Mouse (Mus musculus) left cerebral cortex, adult 9 months (tissue): ENCODE results near the gene Gm37240.

Source experiments
- DNase-seq, 2 experiments: peaks; one replicate each; pipeline ENCODE4 v3.0.0; 2022; ENCODE audit warnings: low spot score in 2 of 2

Gm37240 gene

GRCm38 (mm10) chr3:85683618-85684017 is 203.7 kb downstream of the Gm37240 start:
- DNase-seq: no peak

- no peak for DNase-seq
These were observed 206.2 kb downstream of the Gm37240 start for GRCm38 (mm10) chr3:85681136-85681535.

DNA sequence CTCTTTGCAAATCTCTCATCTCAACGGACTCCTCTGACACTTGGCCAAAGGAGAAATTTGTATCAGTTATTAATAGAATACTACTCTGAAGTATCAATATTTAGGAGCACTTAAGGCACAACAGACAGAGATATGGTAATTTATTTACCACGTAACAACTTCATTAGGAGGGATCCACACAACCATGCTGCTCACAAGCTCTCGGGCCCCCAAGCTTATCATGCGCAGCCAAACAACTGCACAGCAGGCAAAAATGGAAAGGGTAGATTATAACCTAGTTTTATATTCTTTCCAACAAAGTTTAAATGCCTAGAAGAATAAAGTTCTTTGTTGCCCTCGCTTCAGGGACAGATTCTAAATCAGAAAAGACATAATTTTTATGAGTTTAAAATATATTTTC is 207.4 kb downstream of the Gm37240 start:
- no peak for DNase-seq

- no peak for DNase-seq
These were observed 207.9 kb downstream of the Gm37240 start for GRCm38 (mm10) chr3:85679312-85679933.

DNA sequence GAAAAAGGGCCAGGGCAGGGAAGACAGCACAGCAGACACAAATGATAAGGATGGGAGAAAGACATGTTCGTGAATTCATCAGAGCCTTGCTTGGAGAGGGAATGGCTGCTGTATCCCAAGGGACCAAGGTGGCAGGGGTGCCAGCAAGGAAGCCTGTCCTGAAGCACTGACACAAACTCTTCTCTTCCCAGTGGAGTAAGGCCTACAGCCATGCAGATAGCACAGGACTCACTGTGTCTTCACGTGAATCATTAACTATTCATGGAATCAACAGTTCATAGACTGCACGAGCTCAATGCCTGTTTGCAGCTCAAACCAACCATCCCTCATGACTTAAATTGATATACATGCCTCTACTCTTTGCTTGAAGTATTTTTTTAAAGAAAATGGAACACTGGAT is 209.4 kb downstream of the Gm37240 start:
- DNase-seq: no peak

- no peak for DNase-seq
These were observed 210.2 kb downstream of the Gm37240 start for GRCm38 (mm10) chr3:85677133-85677532.

GRCm38 (mm10) chr3:85669844-85670243 is 217.5 kb downstream of the Gm37240 start:
- DNase-seq: no peak

GRCm38 (mm10) chr3:85667683-85668082 is 219.6 kb downstream of the Gm37240 start:
- no peak for DNase-seq

DNA sequence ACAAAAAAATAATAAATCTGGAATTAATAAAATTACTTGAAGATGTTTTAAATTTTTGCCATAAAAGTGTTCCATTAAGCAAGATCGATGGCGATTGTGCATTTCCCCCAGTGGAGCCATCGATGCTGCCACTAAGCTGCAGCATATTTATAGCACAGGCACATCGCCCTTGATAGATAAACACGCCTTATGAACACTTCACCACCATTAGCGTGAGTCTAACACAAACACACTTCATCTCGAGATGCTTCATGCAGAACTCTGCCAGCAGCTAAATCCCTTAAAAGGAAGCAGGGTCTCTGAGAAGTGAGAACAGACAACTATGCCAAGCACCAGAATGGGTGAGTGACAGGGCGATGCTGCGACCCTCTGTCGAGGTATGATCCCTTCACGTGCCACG is 220.6 kb downstream of the Gm37240 start:
- no peak for DNase-seq

DNA sequence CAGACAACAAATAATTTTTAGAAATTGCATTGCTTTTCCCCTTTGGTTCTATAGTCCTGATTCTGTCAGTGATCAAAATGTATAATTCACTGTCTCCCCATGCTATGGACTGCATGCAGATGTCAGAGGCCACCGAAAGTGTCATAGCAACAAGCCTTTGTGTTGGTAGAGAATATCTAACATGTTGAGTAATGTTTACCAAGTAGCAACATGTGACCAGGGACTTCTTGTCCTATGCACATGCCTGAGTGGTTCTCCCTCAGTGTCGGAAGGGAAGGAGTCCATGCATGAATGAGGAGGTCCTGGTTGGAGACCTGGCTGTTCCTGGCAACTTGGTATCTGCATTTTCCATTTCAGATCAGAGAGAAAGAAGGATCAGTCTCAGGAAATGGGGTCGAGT is 221.2 kb downstream of the Gm37240 start:
- DNase-seq: no peak

GRCm38 (mm10) chr3:85664591-85665171 is 222.6 kb downstream of the Gm37240 start:
- DNase-seq: peak; percentile 69 to 89

DNA sequence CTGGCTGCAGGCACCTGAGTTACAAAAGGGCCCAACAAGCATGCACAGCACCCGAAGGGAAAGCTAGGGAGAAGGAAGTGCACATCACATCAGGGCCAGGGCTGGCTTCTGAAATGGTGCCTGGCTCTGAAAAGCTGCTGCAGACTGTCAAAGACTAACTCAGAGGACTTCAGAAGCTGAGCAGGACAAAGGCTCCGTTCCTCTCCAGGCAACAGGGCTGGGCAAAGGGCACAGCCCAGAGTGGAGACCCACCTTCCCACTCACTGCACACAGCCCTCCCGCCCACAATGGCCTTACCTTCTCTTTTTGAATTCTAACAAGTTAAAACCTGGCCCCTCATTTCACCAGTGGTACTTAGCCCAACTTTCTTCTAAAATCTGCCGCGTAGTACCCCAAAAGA is 223.5 kb downstream of the Gm37240 start:
- DNase-seq: no peak

- DNase-seq: peak; percentile 40 to 44
These were observed 225.1 kb downstream of the Gm37240 start for GRCm38 (mm10) chr3:85661926-85662813.

DNA sequence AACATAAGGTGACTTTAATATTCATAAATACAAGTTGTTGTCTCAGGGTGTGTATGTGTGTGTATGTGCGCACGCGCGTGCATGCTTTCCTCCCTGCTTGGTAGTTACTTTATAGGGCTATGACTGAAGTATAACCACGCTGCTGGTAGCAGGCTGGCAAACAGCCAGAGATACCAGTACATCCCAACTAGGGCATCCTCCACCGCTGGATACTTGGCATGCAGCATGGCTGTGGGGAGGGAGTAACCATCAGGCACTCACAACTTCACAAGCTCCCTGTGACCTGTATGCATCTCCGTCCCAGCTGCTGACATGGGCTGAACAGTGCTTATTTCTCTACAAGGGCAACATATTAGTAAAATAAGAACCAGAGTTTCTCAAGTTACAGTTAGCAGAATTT is 227.6 kb downstream of the Gm37240 start:
- no peak for DNase-seq

DNA sequence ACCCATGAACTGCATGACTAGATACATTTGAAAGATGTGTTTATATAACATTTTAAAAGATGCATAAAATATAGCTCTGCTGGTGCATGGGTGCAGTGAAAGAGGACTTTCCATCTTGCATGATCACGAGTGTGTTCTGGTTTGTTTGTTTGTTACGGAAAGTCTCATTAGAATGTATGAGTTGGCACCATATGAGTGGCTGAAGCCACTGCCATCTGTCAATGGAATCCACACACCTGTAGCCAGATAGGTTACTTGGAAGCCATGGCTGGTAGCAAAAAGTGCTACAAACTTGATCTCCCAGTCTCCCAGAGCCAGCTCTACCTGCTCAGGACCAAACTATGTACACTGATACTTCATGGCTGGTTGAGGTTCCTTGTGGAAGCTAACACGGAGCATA is 231.8 kb downstream of the Gm37240 start:
- DNase-seq: no peak

DNA sequence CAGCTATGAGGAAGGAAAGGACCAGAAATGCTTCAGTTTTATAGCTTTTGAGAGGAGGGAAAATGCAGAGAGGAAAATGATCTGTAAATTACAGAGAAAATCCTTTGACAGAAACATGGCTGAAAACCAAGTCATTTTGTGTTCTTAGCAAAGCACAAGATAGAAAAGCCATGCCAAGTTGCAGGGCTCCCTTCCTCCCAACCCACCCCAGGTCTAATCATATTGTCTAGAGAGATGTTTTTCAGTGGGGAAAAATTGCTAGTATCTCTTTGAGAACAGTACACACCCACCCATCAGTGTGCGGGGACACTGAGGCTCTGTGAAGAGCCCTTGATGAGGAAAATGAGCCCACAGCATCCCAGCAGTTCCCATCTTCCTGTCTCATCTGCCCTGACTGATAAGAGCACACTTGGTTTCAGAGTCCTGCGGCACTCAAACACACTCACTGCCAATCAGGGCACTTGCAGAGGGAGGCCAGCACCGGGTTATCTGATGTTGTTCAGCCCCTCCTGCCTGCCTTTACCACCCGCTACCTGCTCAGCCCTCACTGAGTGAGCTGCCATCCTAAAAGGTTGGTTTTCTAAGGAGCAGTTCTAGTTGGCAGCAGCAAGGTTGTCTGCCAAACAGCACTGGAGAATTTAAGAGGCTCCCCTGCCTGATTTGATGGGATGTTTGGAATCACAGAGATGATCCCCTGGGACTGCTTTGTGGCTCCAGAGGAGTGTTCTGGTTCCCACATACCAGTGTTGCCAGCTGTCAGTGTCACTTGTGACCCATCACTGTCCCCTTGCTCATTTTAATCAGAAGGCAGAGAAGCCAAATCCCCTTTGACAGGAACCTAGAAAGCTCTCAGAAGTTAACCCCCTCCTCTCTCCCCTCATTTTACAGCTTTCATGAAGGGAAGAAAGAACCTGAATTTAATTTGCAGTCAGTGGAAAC is 234.3 kb downstream of the Gm37240 start:
- DNase-seq: no peak

GRCm38 (mm10) chr3:85649176-85649575 is 238.1 kb downstream of the Gm37240 start:
- DNase-seq: no peak

DNA sequence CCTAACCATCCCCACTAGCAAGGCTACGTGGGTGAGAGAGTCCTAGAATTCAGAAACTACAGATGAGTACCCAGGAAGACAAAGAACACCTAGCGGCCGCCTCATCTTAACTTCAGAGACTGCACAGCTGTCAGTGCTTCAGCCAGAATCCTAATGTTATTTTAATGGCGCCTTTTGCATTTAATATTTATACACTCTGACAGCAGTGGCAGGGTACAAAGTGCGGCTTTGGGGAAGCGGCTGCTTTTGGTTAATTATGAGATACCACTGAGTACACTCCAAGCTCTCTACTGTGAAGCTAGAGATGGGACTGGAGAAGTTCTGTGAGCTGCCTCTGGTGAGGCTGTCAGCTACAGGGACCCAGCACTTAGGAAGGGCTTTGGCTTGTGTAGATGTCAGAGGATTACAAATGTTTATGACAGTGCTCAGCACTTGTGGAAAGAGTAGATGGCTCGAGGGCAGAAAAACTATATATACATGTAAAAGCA is 241.8 kb downstream of the Gm37240 start:
- DNase-seq: no peak

- DNase-seq: no peak
These were observed 242.5 kb downstream of the Gm37240 start for GRCm38 (mm10) chr3:85644814-85645213.

DNA sequence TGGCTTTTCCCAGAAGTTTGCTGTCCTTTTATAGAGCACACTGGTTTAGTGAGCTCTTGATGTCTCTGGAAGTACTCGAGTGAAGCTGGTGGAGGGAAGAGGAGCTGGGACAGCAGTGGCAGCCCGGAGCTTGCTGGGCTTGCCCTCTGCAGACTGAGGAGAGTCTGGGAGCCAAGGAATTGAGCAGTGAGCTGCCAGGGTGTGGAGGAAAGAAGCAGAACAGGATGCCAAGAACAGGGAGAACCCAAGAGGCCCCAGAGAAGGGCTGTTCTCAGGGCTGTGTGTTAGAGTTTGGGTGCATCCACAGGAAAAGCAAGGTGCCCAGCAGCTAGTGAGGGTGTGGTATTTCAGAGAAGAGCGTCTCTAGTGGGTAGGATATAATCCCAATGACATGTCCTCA is 245.6 kb downstream of the Gm37240 start:
- DNase-seq: no peak

DNA sequence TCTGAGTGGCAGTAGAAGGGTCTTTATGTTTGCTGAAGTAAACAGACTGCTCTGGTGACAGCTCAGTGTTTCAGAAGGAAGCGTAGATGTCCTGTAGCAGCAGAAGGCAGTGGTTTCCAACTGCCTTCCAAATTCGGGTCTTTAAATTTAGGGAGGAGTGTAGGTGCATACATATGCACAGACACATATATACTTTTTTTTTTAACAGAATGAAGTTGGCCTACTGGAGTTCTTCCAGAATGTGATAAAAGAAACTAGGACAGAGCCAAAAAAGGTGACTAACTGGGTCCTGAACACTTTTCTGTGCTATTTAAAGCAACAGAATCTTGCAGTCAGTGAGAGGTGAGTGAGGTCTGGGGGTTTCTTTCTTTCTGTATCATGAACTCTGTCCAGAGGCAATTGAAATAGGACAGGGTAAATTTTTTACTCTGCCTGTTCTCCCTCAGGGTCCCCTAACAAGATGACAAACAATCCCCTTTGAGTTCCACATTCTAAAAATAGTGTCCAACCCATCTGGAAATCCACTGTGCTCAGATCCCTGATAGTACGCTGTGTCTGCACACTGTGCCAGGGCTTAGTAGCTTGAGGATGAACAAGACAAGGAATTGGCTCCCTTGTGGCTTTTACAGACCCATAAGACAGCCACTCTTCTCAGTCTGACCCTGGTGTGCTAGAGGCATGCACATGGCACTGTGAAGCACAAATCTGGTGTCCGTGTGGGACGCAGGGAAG is 250.4 kb downstream of the Gm37240 start:
- peak in 1 of 2 experiments; percentile 49 for DNase-seq
